Mouse (Mus musculus): ENCODE measurements around the gene Spns2.
"Not testable (repeated sequence)": the region's sequence is repeated elsewhere in the genome, so short reads cannot be mapped to it uniquely, and the experiment has no call there.

Gene Spns2

DNA sequence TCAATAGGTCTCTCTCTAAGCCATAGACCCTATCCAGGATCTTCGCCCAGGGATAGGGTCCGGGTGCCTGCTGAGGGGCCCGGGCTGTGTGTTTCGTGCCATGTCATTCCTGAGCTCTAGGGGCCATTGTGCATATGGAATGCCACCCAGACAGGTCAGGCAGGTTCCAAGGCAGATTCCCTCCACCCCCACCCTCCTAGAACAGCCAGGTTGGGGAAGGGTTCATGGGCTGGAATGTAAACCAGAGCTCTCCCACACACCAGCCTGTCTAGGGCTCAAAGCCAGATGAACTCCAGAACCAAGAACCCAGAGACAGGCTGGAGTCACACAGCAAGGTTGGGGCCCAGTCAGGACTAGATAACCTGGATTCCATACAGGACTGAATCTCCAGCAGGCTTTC is 16.2 kb downstream of the Spns2 start:
- DNase-seq (ENCODE audit: low read depth, low spot score): no peak

DNA sequence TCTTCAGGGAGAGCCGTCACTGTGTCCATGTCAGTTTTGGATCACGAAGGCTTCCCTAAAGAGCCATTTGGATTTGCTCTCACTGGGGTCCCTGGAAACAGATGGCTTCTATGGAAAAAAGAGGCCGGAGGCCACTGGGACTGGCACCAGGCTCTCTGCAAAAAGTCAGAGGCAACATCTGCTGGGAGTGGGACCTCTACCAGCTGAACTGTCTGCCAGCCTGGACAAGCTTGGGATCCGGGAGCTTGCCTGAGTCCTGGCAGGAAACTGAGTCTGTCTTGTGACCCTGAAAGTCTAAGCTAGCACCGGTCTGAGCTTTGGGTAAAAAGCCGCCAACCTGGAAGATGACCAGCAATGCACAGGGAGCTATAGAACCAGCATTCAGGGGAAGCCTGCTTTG is 18.3 kb downstream of the Spns2 start:
- no peak for DNase-seq (ENCODE audit: low read depth, low spot score)

- DNase-seq (ENCODE audit: low read depth, low spot score): no peak
Measured at GRCm38 (mm10) chr11:72470004-72470403, 19.7 kb downstream of the Spns2 start.

DNA sequence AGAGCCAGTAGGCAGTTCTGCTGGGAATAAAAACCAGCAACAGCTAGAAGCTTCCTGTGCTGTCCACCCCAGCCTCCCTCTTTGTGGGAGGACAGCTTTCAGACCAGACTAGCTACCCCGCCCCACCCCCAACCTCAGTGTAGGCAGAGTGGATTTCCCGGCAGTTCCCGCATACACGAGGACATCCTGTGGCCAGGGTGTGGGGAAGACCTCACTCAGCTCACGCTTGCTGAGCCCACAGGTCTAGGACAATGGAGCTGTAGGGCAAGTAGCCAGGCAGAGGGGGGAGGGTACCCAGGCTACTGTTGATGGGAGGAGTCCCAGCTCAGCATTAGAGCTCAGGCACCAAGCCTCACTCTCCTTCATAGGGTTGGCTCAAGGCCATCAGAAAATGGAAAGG is 20.5 kb downstream of the Spns2 start:
- no peak for DNase-seq (ENCODE audit: low read depth, low spot score)

GRCm38 (mm10) chr11:72468525-72468924 is 21.2 kb downstream of the Spns2 start:
- DNase-seq (ENCODE audit: low read depth, low spot score): no peak

DNA sequence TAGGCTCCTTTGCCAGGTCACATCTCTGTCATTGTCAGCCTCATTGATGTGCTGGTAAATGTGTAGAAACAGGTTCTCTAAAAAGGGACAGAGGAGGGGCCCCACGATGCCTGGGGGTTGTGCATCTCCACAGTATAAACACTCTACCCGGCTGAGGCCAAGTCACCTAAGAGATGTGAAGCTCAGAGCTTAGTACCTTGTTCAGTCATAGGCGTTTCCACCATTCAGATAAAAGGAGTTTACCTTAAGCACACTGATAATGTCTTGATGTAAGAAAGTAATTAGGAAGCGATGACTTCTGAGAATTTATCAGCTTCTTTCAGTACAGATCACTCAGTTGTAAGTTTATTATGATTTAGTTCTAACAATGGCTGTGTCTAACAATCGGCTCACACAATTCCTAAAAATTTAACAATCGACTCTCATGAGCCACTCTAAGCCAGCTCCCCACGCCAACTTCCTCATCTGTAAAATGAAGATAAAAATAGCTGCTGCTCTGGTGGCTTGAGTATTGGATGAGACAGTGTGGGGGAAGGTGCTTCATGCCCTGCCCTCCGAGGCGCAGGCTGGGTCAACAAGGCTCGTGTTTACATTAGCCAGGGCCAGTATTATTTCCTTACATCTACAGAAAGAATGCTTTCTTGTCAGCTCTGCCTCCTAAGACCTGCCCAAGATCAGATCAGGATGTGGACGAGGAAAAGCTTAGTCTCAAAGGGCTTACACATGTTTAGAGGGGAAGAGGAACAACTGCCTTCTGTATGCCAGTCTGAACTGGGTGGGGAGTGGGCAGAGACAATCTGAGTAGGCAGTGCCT is 22.8 kb downstream of the Spns2 start:
- DNase-seq (ENCODE audit: low read depth, low spot score): no peak

DNA sequence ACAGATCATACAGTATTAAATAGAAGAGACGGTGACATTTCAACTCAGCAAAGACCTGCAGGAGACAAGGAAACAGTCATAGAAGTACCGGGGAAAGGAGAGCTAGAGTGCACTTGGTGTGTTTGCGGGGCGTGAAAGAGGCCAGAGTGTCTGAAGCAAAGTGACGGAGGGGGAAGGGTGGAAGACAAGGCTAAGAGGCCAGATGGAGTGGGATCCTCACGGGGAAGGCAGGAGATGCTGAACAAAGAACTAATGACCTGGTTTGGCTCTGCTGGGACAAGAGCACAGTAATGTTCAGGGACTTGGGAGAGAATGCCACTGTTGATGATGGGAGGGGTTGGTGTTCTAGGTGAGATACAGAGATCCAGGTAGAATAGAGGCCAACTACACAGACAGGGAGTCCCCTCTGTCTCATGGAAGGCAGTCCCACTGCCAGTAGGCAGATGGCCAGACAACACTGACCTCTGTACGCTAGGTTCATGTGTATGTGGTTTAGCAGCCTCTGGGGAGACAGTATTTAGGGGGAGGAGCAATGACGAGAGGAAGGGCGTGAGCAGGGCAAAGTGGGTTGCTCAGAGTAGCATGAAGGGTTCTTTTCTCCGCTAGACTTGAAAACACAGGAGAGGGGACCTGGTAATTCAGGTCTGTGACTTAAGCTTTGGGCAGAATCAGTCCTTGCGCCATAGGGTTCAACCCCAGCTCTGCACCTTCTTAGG is 23.6 kb downstream of the Spns2 start:
- no peak for DNase-seq (ENCODE audit: low read depth, low spot score)

- no peak for DNase-seq (ENCODE audit: low read depth, low spot score)
Measured at GRCm38 (mm10) chr11:72464821-72465220, 24.9 kb downstream of the Spns2 start.

GRCm38 (mm10) chr11:72461500-72461981 is 28.2 kb downstream of the Spns2 start:
- DNase-seq (ENCODE audit: low read depth, low spot score): no peak

DNA sequence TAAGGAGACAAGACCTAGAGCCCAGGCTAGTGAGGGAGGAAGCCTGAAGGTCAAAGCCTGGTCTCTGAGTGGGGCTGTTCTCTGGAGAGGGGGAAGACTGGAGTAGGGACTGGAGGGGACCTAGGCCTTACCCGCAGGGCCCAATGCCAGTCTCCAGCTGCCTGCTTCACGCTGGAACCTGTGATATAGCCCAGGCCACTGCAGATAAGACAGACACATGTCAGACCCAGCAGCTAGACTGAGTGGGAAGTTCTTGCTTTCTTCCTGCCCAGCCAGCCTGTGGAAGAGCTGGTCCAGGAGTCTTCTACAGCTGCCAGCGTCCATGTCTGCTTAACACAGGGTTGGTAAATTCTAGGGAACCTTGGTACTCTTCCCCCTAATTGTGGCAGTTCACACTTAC is 31.2 kb downstream of the Spns2 start:
- no peak for DNase-seq (ENCODE audit: low read depth, low spot score)

- no peak for DNase-seq (ENCODE audit: low read depth, low spot score)
Measured at GRCm38 (mm10) chr11:72457995-72458496, 31.7 kb downstream of the Spns2 start.

- DNase-seq (ENCODE audit: low read depth, low spot score): no peak
Measured at GRCm38 (mm10) chr11:72455694-72456093, 34.0 kb downstream of the Spns2 start.

DNA sequence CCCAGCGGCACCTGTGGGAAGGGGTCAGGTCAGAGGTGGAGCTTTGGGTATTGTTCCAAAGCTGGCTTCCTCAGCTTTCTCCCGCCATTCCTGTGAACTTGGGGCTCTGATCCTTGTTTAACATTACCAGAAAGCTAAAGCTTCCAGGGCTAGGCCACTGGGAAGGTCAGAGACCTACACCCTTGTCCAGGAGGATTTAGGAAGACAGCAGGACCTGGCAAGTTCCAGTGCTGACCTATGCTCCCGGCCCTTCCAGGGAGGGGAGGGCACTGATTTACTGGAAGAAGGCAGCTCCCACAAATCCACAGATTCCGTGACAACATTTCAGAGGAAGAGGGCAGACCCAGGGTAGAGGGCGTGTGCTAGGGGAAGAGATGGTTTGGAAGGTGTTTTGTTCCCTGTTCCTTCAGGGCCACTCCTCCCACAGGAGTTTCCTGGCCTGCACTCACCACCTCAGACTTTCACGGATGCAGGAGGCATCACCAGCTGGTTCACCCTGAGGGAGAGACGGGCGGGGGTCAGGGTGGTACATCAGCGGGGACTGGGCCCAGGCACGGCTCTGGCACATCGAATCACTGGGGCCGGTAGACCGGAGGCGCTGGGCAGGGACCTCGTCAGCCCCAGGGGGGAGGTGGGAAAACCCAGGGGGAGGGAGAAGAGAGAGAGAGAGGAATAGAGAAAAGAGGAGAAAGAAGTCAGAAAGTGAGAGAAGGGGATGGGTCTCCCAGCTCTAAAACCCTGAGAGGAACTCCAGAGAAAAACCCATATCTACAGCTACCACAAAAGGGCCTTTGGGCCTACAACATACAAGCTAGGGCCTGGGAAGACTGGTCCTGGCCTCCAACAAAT is 36.4 kb downstream of the Spns2 start:
- no peak for DNase-seq (ENCODE audit: low read depth, low spot score)

DNA sequence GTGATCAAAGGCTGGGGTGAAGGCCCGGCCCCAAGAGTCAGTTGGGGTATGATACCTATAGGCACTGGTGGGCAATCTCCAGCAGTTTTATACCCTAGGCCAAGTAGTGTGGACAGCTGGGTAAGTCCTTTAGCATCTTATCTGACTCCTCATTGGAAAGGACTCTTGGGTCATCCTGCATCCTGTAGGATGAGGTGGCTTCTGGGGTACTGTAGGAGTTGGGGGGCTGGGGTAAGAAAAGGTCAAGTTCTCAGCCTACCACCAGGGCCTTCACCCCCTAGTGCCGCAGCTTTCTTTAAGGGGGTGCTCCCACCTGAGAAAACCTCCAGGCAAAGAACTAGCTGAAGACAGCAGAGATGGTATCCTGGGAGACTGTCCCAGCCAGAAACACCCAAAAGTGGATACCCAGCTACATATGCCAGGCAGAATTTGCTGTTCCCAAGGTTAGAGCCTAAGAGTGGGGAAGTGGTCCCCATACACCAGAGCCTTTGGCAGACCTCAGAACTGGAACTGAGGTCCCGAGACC is 37.5 kb downstream of the Spns2 start:
- no peak for DNase-seq (ENCODE audit: low read depth, low spot score)

- DNase-seq (ENCODE audit: low read depth, low spot score): no peak
Measured at GRCm38 (mm10) chr11:72447475-72447874, 42.2 kb downstream of the Spns2 start.

DNA sequence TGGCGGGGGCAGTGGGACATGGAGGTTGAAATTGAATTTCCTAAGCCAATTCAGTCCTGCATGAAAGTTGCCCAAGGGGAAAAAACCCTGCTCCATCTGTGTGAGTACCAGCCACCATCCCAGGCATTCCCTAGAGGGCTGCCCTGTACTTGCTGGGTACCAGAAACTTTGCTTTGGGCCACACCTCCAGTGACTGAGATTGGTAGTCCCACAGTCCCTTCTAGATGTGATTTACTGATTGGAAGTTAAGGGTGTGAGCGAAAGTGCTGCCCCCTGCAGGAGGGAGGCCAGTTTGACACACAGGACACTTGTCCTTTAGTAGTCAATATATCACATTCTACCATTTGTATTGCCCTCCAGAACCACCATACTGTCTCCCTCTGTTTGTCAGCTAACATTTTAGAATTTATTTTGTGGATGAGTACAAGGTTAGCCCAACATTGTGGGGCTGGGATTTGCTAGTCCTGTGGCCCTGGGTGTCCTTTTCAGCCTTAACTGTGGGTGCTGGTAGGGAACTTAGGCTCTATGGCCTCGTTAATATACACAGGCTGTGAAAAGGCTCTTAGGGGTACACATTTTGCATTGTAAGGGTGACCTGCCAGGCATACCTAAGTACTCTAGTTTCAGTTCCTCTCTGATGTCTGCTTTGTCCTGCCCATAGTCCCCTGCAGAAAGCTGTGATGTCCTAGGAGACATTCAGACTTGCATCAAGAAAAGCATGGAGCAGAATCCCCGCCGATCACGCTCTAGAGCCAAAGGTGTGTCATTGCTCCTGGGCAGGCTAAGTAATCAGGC is 43.2 kb downstream of the Spns2 start:
- DNase-seq (ENCODE audit: low read depth, low spot score): peak; percentile 80

DNA sequence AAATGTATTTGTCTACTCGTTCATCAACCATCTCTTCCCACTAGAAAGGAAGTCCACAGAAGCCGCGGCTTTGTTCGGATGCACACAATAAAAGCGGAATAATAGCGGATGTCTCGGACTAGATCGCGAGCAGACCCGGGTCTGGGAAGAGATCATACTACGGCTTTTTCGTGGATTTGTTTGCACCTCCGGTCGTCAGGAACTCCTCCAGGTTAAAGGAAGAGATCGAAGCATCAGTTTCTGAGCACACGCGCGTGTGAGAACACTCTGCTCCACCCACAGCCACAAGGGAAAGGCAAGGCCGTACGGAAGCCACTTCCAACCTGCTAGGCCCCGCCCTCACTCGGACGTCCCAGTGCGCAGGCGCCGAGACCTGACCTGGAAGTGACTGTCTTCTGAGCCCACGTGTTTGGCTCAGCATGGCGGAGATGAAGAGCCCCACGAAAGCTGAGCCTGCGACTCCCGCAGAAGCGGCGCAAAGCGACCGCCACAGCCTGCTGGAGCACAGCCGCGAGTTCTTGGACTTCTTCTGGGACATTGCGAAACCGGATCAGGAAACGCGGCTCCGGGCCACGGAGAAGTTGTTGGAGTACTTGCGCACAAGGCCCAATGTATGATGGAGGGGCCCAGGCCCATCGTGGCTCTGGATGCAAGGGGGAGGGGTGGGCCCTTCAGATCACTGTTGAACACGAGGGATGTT is 48.6 kb downstream of the Spns2 start, which contains the start of gene Mybbp1a:
Gene Mybbp1a (plus strand): TSS at position 391 of the 700 bp plus-strand sequence.
- DNase-seq (ENCODE audit: low read depth, low spot score): peak; percentile 99

DNA sequence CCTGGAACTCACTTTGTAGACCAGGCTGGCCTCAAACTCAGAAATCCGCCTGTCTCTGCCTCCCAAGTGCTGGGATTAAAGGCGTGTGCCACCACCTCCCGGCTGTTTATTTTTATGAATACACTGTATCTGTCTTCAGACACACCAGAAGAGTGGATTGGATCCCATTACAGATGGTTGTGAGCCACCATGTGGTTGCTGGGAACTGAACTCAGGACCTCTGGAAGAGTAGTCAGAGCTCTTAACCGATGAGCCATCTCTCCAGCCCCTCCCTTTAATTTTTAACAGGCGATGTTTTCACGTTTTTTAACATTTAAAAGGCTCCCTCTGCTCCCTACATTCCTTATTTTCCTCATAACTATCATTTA is 49.1 kb downstream of the Spns2 start:
- not testable (repeated sequence) for DNase-seq (ENCODE audit: low read depth, low spot score)

GRCm38 (mm10) chr11:72438411-72438810 is 51.3 kb downstream of the Spns2 start:
- DNase-seq (ENCODE audit: low read depth, low spot score): no peak

Measured in CD4-positive, CD25-positive, alpha-beta regulatory T cell, adult 2 months (primary cell).